Comparison of ENCODE assay signal across 8 mouse cellular contexts in genomic region chr13:74245214-74245898, GRCm38 (mm10). TPM values are rescaled to one million over a fixed set of nuclear protein-coding genes. Genes with fewer than 3 reads are reported as not detected.
DNase-seq lines count a peak whose midpoint lies in the region; ATAC-seq lines count a peak whose summit lies in the region.

No protein-coding gene starts in this region.

- 0 out of 2 replicates have a peak, but pooled peaks cover 10% of the 10 kb centered on the region for H3K27me3 ChIP-seq in embryonic facial prominence, embryonic 10.5 days (replicated peaks; ENCODE audit: low read depth, poor library complexity, severe bottlenecking)
- H3K27me3 ChIP-seq in intestine, embryonic 16.5 days (replicated peaks; ENCODE audit: control insufficient read depth, insufficient read depth, low read length) = no peaks in the 10 kb centered on the region
- peaks cover 11% of the 10 kb centered on the region for H3K27me3 ChIP-seq in midbrain, embryonic 12.5 days
- H3K27me3 ChIP-seq in stomach, embryonic 15.5 days (replicated peaks) = no peaks in the 10 kb centered on the region

- peaks cover 10% of the 10 kb centered on the region for H3K4me1 ChIP-seq in embryonic facial prominence, embryonic 10.5 days
- peaks cover 7% of the 10 kb centered on the region; the same call in 1 of the 2 replicates for H3K4me1 ChIP-seq in intestine, embryonic 16.5 days (ENCODE audit: control insufficient read depth, insufficient read depth, low read length)
- H3K4me1 ChIP-seq in midbrain, embryonic 12.5 days = peaks cover 11% of the 10 kb centered on the region
- H3K4me1 ChIP-seq in stomach, embryonic 15.5 days = no peaks in the 10 kb centered on the region

- peak overlapping the region; percentile 61; the same call in 1 of the 2 replicates for H3K27ac ChIP-seq in embryonic facial prominence, embryonic 10.5 days (replicated peaks)
- H3K27ac ChIP-seq in intestine, embryonic 16.5 days (ENCODE audit: low read length) = no peak overlapping the region
- H3K27ac ChIP-seq in midbrain, embryonic 12.5 days (replicated peaks) = 0 out of 2 replicates have a peak overlapping the region, but pooled peaks have one; percentile 10
- H3K27ac ChIP-seq in stomach, embryonic 15.5 days = no peak overlapping the region

- peak overlapping the region; percentile 22; the same call in 1 of the 2 replicates for H3K4me2 ChIP-seq in intestine, embryonic 16.5 days (ENCODE audit: low read depth, low read length)
- H3K4me2 ChIP-seq in midbrain, embryonic 12.5 days (replicated peaks) = peak overlapping the region; percentile 44
- peak overlapping the region; percentile 36 for H3K4me2 ChIP-seq in stomach, embryonic 15.5 days

- DNase-seq in adrenal gland, adult 18-20 months (ENCODE audit: low spot score in 2 of 2) = peak; percentile 38 to 49
- DNase-seq in embryonic facial prominence, embryonic 10.5 days (ENCODE audit: low spot score) = peak; percentile 81
- DNase-seq in left cerebral cortex, postnatal 36 days (ENCODE audit: low spot score in 2 of 2) = peak; percentile 49 to 64

- intact Hi-C loops in left cerebral cortex, postnatal 36 days (cut with DNase I) = no loop called here

- no peak overlapping the region for H3K9ac ChIP-seq in intestine, embryonic 16.5 days (ENCODE audit: low read depth, low read length)
- H3K9ac ChIP-seq in midbrain, embryonic 12.5 days (replicated peaks) = no peak overlapping the region
- no peak overlapping the region for H3K9ac ChIP-seq in stomach, embryonic 15.5 days

- peak; percentile 98 for ATAC-seq in granulocyte monocyte progenitor cell, adult 5-6 weeks (replicated peaks; ENCODE audit: poor library complexity, severe bottlenecking)
- ATAC-seq in intestine, embryonic 16.5 days = peak; percentile 91
- ATAC-seq in midbrain, embryonic 12.5 days (ENCODE audit: low FRiP score, low read depth) = peak; percentile 99
- peak; percentile 85 for ATAC-seq in stomach, embryonic 15.5 days (ENCODE audit: insufficient read depth, low FRiP score, low read depth)
- ATAC-seq in CD4-positive, CD25-positive, alpha-beta regulatory T cell, adult 4 months = no peak

- no peaks in the 10 kb centered on the region for H3K9me3 ChIP-seq in embryonic facial prominence, embryonic 10.5 days
- no peaks in the 10 kb centered on the region for H3K9me3 ChIP-seq in intestine, embryonic 16.5 days (ENCODE audit: control insufficient read depth, low read length)
- H3K9me3 ChIP-seq in midbrain, embryonic 12.5 days = no peaks in the 10 kb centered on the region
- no peaks in the 10 kb centered on the region for H3K9me3 ChIP-seq in stomach, embryonic 15.5 days

- no peaks in the 10 kb centered on the region for H3K36me3 ChIP-seq in embryonic facial prominence, embryonic 10.5 days (replicated peaks)
- no peaks in the 10 kb centered on the region for H3K36me3 ChIP-seq in intestine, embryonic 16.5 days (ENCODE audit: control insufficient read depth, insufficient read depth, low read length)
- no peaks in the 10 kb centered on the region for H3K36me3 ChIP-seq in midbrain, embryonic 12.5 days
- no peaks in the 10 kb centered on the region for H3K36me3 ChIP-seq in stomach, embryonic 15.5 days

- H3K4me3 ChIP-seq in embryonic facial prominence, embryonic 10.5 days = peak overlapping the region; percentile 25; the same call in 1 of the 2 replicates
- H3K4me3 ChIP-seq in intestine, embryonic 16.5 days (ENCODE audit: low read length) = 0 out of 2 replicates have a peak overlapping the region, but pooled peaks have one; percentile 2
- no peak overlapping the region for H3K4me3 ChIP-seq in midbrain, embryonic 12.5 days
- no peak overlapping the region for H3K4me3 ChIP-seq in stomach, embryonic 15.5 days (replicated peaks)

- WGBS in embryonic facial prominence, embryonic 10.5 days = 35% methylated on average over 17 of the region's 17 CpGs
- 31% methylated on average over 17 of the region's 17 CpGs for WGBS in intestine, embryonic 16.5 days
- WGBS in midbrain, embryonic 12.5 days = 26% methylated on average over 17 of the region's 17 CpGs
- 31% methylated on average over 17 of the region's 17 CpGs for whole genome bisulfite sequencing in stomach, embryonic 15.5 days

RNA-seq across cellular contexts. Expression of gene Exoc3, which starts 36.8 kb away (rescaled TPM):
- total RNA-seq in adrenal gland, adult 18-20 months (2021) = 10 to 100 TPM; 61.8 to 70.6 TPM
- 77.4 and 82.2 TPM in 2 replicates for polyA plus RNA-seq in embryonic facial prominence, embryonic 10.5 days (2016; fragmentation: Nextera tagmentation; extraction: Ambion mirVana)
- total RNA-seq in granulocyte monocyte progenitor cell, adult 5-6 weeks (2014; fragmentation: Nextera tagmentation) = 13.2 and 26.9 TPM in 2 replicates
- total RNA-seq in granulocyte monocyte progenitor cell, adult 5-6 weeks (2017) = 28.4 and 35.5 TPM in 2 replicates
- polyA plus RNA-seq in intestine, embryonic 16.5 days (2015; fragmentation: Nextera tagmentation; extraction: Ambion mirVana) = 58.8 and 66.4 TPM in 2 replicates
- 10 to 100 TPM; 72.1 to 82.8 TPM for total RNA-seq in left cerebral cortex, postnatal 36 days (2021)
- polyA plus RNA-seq in midbrain, embryonic 12.5 days (2016; fragmentation: Nextera tagmentation; extraction: Ambion mirVana) = 82.4 and 89.2 TPM in 2 replicates
- 59.6 and 67.2 TPM in 2 replicates for polyA plus RNA-seq in stomach, embryonic 15.5 days (2015; fragmentation: Nextera tagmentation; extraction: Ambion mirVana)
- 10 to 100 TPM; 76.7 to 77.9 TPM for polyA plus RNA-seq in CD4-positive, CD25-positive, alpha-beta regulatory T cell, adult 4 months (2017; shearing (Covaris generic))

RNA-seq across cellular contexts. Expression of gene Ahrr, which starts 46.8 kb away (rescaled TPM):
- 1 to 10 TPM; 2.0 to 2.6 TPM for total RNA-seq in adrenal gland, adult 18-20 months (2021)
- polyA plus RNA-seq in embryonic facial prominence, embryonic 10.5 days (2016; fragmentation: Nextera tagmentation; extraction: Ambion mirVana) = 1.1 and 1.5 TPM in 2 replicates
- total RNA-seq in granulocyte monocyte progenitor cell, adult 5-6 weeks (2014; fragmentation: Nextera tagmentation) = not detected in 2 replicates
- 0.21 and 0.47 TPM in 2 replicates for total RNA-seq in granulocyte monocyte progenitor cell, adult 5-6 weeks (2017)
- 0.43 and 0.54 TPM in 2 replicates for polyA plus RNA-seq in intestine, embryonic 16.5 days (2015; fragmentation: Nextera tagmentation; extraction: Ambion mirVana)
- under 1 TPM; 0.64 to 0.70 TPM for total RNA-seq in left cerebral cortex, postnatal 36 days (2021)
- polyA plus RNA-seq in midbrain, embryonic 12.5 days (2016; fragmentation: Nextera tagmentation; extraction: Ambion mirVana) = 1.1 and 1.7 TPM in 2 replicates
- polyA plus RNA-seq in stomach, embryonic 15.5 days (2015; fragmentation: Nextera tagmentation; extraction: Ambion mirVana) = 0.50 and 0.52 TPM in 2 replicates
- polyA plus RNA-seq in CD4-positive, CD25-positive, alpha-beta regulatory T cell, adult 4 months (2017; shearing (Covaris generic)) = under 1 TPM; 0.15 to 0.16 TPM

Comparison
In these comparisons a context has a peak if more than half of its experiments do, and no peak if none do; other contexts are left out.
1. H3K27ac ChIP-seq: peak in embryonic facial prominence, embryonic 10.5 days (single experiment) and midbrain, embryonic 12.5 days (single experiment); none in intestine, embryonic 16.5 days (single experiment) and stomach, embryonic 15.5 days (single experiment).
2. H3K4me3 ChIP-seq: peak in embryonic facial prominence, embryonic 10.5 days (single experiment) and intestine, embryonic 16.5 days (single experiment); none in midbrain, embryonic 12.5 days (single experiment) and stomach, embryonic 15.5 days (single experiment).
3. Peak in every context shown above with its lines, with median percentiles within 50 percentile points of each other: DNase-seq and H3K4me2 ChIP-seq.